Mouse (Mus musculus): ENCODE measurements around the gene Dhrs3. TPM values are rescaled to one million over a fixed set of nuclear protein-coding genes. Genes with fewer than 3 reads are reported as not detected.

Gene Dhrs3
- total RNA-seq, 2 experiments from 2014 or later = 16.4 to 22.8 TPM

- DNase-seq = no peak
- intact Hi-C loops (cut with DNase I) = no loop called here
Measured at GRCm38 (mm10) chr4:144965255-144965654, 72.6 kb downstream of the Dhrs3 start.

DNA sequence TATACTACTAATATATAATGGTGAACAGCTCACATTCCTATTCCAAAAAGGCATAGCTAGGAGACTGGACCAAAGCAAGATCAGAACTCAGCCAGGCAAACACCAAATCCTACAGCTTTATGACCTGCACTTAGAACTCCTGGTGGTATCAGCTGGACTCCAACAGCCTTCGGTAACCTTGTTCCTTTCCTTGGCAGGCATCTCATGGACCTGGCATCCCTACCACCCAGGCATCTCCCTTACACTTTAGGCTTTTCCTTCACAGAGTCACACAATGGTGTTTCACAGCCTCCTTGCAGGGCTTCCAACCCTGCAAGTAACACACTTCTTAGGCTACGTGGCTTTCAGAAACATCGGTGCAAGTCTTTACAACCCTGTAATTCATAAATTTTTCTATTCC, 75.7 kb downstream of the Dhrs3 start:
- intact Hi-C loops (cut with DNase I) = no loop called here
- DNase-seq = no peak

DNA sequence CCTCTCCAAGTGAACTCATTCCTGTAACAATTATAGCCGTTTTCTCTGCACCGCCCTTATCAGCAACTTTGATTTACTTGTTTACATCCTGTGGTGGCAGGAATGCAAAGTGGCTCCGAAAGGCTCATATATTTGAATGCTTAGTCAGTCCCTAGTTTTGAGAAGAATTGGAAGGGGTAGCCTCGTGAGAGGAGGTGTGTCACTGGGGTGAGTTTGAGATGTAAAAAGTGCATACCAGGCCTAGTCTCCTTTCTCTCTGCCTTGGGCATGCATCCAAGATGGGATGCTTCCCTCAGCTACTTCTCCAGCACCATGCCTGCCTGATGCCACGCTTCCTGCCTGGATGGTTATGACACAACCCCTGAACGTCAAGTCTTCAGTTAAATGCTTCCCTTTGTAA, 76.4 kb downstream of the Dhrs3 start:
- no peak for DNase-seq
- intact Hi-C loops (cut with DNase I) = no loop called here

DNA sequence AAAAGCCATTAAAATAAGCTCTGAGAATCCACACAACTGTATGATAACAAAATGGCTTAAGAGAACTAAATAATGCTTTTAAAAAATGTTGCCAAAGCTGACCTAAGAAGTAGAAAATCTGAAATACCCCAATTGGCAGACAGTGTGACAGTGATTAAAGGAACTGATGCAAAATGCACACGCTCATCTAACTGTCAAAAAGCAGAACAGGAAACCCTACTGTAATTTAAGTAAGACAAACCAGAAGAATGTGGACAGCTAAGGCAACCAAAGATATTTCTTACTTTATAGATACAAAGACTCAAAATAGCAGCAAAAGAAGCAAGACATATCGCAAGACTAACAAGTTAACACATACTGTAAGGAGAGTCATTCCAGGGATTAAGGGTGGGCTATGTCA, 78.4 kb downstream of the Dhrs3 start:
- intact Hi-C loops (cut with DNase I) = no loop called here
- no peak for DNase-seq

GRCm38 (mm10) chr4:144972948-144973720, 80.5 kb downstream of the Dhrs3 start:
- peak; percentile 83 for DNase-seq

DNA sequence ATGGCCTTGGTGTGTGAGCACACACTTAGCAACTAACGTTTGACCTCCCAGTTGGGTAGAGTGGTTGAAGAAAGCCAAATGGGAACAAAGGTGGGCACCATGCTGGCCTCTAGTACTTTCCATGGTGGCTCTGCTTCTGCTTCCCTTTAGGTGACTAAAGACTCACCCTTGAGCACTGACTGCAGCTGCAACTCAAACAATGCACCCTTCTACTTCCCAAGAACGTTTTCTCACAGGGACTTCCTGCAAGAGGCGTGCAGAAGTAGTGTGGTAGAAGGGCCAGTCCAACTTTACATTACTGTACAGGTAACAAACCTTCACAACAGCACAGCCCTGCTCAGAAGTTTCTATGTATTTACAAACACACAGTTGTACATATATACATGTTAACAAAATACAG, 81.8 kb downstream of the Dhrs3 start:
- intact Hi-C loops (cut with DNase I) = no loop called here

More at GRCm38 (mm10) chr4:144972948-144973720, 80.5 kb downstream of the Dhrs3 start:
- intact Hi-C loops (cut with DNase I) = no loop called here

GRCm38 (mm10) chr4:144975505-144975904, 82.9 kb downstream of the Dhrs3 start:
- no peak for DNase-seq
- intact Hi-C loops (cut with DNase I) = no loop called here

More for the DNA sequence above, 81.8 kb downstream of the Dhrs3 start:
- no peak for DNase-seq

DNA sequence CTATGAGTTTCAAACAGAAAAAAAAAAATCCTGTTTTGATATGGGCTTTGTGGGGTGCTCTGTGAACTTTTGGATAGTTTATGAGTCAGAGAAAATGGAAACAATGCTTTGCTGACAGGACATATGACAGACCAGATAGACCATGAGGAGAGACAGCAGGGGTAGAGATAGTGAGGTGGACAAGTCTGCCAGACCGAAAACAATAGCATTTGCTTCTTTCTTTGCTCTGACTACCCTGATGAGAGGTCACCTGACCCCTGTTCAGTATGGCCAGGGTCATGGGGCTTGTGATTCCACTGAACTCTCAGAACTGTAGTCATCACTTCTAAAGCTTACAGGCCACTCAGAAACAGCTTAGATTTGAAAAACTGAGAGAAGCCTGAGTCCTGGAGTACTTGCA, 84.4 kb downstream of the Dhrs3 start:
- no peak for DNase-seq
- intact Hi-C loops (cut with DNase I) = no loop called here

Other genes with a start within 250 kb of the Dhrs3 start
- gene Gm436, start 206.5 kb upstream of the Dhrs3 start, total RNA-seq (2021) = not detected
- under 1 TPM in 1 of 2 experiments, not detected in 1; 0.64 TPM for gene Gm13178, start 171.4 kb upstream of the Dhrs3 start, total RNA-seq (2021)
- gene Gm438, start 106.2 kb upstream of the Dhrs3 start, total RNA-seq (2021) = not detected

Data from left cerebral cortex, postnatal 4 days (tissue).